Mouse (Mus musculus) embryo, embryonic 11 days (tissue): ENCODE data around the gene Ccnt1.
"Not testable (repeated sequence)": the region's sequence is repeated elsewhere in the genome, so short reads cannot be mapped to it uniquely, and the experiment has no call there.

Experiments used
- DNase-seq: peaks from one replicate; pipeline ENCODE4 v3.0.0-alpha.2; 2015

Gene Ccnt1

DNA sequence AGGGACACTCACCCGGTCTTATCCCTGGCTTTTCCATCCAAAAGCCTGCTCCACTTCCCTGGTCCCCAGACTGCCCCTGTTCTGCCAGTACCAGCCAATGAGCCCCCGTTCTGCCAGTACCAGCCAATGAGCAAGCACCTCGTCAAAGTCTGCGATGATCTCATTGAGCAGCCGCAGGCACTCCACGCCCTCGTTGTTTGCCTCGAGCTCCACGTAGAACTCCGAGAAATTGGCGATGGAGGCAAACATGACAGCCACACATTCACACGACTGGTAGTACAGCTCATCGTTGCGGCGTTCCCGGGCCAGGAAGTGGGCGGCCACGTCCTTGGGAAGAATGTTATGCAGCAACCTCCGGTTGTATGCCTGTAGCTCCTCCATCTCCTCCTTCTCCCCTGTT is 23.5 kb upstream of the Ccnt1 start:
- no peak for DNase-seq

DNA sequence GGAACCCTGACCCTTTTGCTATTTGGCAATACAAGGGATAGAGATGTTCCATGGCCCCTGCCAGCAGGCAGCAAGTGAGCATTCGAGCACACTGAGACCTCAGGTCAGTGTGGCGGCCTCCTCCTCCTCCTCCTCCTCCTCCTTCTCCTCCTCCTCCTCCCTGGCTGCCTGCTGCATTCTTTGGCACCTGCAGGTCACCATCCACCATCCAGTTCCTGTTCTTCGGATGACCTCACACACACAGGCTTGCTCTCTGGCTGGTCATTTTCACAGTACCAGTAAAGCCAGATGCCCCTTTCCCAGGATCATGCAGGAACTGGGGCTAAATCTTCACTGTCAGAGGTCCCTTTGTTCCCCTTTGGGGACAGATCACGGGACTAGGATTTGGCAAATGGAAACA is 20.7 kb upstream of the Ccnt1 start:
- DNase-seq: no peak

DNA sequence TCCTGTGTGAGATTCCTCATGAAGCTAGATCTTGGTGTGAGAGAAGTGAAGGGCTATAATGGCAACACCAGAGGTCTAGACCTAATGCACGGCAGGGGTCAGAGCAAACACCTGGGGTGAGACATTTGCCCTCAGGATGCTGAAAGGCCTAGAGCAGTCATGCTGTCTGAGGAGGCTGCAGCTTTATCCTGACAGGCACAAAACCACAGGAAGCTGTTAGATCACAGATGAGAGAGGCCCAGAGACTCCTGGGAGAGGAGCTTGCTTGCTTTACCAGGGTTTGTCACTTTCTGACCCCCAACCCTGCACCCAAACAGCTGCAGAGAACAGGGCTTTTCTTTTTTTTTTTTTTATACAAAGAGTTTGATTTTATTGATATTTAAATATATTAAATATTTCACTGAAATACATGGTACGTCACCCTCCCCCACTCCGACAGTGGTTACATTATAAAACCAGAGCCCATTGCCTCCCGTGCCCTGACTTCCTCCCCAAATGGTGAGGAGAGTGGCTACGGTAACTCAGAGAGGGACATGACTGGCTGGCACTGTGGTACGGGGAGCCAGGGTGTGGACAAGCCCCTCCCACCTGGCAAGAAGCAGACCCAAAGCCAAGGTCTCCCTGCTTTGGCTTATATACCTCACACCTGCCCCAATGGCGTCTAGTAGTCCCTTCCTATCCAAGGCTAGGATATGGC is 19.1 kb upstream of the Ccnt1 start:
- DNase-seq: no peak

DNA sequence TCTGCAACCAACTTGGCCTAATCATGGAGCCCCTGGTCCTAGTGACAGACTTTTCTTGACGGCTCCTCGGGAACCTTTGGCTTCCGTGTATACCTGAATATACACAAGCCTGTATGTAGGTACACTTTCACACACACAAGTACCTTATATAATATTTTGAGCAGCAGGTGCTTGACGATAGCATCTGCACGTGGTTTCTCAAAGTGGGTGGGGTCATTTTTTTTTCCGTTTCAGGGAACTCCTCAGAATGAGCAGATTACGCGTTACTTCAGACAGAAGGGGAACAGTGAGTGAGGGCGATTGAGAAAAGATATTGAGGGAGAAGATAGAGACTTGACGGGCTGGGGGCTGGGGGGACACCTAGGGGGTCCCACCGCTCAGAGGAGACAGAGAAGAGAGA is 17.0 kb upstream of the Ccnt1 start:
- no peak for DNase-seq

DNA sequence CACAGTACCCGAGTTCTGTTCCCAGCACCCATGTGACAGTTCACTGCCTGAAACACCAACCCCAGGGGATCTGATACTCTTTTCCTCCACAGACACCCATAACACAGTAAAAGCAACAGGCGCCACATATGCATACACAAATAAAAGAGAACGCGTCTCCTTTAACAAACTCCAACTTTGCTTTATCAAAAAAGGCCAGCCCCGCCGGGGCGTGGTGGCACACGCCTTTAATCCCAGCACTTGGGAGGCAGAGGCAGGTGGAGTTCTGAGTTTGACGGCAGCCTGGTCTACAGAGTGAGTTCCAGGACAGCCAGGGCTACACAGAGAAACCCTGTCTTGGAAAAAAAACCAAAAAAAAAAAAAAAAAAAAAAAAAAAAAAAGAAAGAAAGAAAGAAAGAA is 15.4 kb upstream of the Ccnt1 start:
- not testable (repeated sequence) for DNase-seq

DNA sequence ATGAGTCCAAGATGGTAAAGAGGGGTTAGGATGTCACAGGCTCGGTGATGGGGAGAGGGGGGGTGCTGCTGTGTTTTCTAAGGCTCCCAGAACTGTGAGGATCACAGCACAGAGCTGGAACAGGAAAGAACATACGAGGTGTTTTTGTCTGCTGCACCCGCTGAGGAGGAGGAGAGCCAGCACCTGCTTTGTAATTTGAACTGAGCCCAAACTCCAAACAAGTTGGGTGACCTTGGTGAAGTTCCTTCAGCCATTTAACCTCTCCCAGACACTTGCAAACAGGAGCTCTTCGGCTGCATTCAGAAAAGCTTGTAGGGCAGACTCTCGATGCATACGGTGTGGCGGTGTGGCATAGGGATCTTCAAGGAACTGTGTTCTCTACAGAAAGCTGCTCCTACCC is 14.7 kb upstream of the Ccnt1 start:
- no peak for DNase-seq

DNA sequence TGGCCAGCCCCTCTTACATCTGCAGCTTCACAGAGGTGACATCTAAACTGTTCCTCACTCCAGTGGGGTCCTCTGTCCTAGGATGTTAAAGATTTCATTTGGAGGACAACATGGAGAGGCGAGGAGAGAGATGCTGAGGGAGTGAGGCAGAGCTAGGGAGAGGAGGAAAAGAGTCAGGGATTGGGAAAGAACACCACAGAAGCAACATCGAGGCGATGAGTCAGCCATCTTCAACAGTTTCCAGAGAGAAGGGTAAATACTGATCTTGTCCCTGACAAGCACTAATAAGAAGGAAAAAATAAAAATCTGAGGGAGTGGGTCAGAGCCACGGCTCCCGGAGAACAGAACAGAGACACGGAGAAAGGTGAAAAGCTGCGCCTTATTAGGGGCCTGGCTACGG is 12.3 kb upstream of the Ccnt1 start:
- DNase-seq: no peak

DNA sequence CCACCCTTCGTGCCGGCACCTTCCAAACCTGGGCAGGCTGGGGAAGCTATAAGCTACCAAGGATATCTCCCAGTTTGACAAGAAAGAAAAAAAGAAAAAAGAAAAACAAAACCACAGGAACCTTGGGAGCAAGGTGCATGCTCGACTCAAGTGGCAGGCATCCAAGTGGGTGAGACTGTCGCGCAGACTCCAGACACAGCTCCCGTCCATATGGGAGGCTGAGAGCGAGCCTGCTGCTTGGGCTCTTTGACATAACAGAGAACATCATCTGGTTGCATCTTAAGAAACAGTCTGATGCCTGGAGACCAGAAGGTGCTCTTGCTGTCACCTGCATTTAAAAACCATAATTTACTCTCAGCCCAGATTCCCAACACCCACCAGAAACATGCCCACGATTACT is 11.7 kb upstream of the Ccnt1 start:
- DNase-seq: no peak

DNA sequence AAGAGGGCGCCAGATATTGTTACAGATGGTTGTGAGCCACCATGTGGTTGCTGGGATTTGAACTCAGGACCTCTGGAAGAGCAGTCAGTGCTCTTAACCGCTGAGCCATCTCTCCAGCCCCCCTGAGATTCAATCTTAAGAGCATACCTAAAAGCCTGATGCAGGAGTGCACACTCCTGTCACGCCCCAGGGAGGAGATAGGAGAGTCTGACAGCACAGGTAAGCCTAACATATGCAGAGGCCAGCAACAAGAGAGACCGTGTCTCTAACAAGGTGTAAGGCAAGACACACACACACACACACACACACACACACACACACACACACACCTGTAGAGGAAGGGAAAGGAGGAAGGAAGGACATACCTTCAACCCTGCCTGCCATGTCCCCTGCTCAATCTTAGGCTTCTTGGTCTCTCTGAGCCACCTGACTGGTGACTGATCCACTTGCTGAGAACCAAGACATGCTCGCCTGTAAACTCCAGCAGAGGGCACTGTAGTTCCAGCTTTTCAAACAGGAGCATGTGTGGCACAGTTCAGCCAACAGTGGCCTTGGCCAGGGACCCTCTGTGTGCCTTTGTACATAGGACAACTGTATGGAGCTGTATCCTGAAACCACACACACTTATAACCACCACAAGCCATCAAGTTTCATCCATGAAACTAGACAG is 9.2 kb upstream of the Ccnt1 start:
- DNase-seq: peak; percentile 88

DNA sequence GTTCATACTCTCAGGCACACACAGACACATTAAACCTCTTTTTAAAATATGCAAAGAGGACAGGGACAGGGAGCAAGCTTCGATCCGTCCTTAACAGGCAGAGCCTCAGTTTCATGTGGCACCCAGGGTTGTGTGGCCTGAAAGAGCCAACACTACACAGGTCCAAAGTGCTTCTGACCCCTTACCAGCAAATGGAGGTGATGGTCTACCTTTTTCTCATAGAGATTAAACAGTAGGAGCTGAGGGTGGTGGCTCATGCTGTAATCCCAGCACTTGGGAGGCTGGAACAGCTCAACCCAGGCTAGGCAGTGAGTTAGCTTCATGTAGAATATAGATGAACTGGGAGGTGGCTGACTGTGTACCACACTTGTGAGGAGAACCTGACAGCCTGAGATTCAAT is 8.6 kb upstream of the Ccnt1 start:
- DNase-seq: no peak

DNA sequence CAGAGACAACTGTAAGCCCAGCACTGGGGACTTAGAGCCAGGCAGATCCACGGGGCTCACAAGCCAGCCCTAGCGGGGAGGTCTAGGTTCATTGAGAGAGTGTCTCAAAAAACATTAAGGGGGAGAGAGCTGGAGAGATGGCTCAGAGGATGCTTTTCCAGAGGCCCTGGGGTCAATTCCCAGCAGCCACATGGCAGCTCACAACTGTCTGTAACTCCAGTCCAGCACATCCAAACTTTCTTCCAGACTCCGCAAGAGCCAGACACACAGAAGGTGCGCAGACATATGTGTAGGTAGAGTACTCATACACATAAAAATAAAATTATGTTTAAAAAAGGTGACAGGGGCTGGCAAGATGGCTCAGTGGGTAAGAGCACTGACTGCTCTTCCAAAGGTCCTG is 2.6 kb upstream of the Ccnt1 start:
- DNase-seq: no peak

DNA sequence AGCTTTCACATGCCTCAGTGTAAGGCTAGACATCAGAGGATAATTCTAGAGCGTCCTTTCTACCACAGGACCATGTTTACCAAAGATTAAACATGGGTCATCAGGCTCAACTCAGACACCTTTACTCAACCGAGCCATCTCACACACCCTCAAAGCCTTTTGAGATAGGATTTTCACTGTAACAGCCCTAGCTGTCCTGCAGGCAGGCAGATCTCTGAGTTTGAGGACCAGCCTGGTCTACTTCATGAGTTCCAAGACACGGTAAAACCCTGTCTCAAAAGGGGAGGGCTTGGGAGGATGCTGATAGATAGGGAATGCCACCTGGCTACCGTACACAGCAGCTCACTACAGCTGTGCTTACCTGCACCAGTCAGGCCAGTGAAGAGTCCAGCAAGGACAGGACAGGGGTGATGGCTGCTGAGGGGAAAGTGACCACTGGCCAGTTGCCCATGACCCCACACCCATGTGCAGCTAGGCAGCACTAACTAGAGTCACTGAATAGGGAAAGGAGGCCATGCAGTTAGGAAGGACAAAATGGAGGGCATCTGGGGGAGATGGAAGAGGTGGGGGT is 843 bp downstream of the Ccnt1 start:
- no peak for DNase-seq

DNA sequence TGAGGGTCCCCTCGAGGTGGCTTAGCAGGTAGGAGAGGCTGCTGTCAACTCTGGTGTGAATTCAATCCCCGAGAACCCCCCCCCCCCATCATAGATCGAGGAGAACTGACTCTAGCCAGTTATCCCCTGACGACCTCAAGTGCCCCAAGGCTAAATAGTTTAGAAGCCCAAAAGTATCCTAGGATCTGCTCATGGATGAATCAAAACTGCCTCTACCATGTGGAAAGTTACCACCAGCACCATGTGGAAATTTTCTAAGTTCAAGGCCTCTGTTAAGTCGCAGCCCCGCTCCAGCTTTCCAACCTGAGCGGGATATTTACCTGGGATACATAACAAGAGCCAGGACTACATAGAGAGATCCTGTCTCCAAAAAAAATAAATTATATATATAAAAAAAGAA is 1.5 kb downstream of the Ccnt1 start:
- no peak for DNase-seq

DNA sequence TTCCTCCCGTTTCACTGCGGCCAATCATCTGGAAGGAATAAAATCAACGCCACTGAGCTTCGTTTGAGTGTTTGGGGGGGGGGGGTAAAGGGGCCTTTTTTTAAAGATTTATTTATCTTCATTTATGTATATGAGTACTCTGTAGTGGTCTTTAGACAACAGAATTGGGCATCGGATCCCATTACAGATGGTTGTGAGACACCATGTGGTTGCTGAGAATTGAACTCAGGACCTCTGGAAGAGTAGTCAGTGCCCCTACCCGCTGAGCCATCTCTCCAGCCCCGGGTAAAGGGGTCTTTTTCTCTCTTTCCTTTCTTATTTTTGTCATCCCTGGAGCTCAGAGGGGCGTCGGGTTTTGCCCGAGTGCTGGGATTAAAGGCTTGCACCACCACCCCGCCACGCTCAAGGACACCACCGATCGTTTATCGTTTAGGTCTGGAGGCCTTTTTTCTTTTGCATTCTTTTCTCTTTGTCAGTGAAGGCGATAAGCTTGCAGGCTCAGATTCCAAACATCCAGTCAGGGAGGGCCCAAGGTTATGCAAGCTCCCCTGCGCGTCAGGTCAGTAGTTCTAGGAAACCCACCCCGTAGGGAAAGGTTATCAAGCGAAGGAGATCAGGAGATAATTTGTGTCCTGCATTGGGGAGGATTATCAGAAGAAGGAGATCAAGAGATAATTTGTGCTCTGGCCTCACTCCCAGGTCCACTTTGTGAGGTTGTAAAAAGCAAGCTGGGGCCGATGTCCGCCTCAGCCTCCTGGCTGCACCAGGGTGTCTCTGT is 2.3 kb downstream of the Ccnt1 start:
- DNase-seq: peak; percentile 32

DNA sequence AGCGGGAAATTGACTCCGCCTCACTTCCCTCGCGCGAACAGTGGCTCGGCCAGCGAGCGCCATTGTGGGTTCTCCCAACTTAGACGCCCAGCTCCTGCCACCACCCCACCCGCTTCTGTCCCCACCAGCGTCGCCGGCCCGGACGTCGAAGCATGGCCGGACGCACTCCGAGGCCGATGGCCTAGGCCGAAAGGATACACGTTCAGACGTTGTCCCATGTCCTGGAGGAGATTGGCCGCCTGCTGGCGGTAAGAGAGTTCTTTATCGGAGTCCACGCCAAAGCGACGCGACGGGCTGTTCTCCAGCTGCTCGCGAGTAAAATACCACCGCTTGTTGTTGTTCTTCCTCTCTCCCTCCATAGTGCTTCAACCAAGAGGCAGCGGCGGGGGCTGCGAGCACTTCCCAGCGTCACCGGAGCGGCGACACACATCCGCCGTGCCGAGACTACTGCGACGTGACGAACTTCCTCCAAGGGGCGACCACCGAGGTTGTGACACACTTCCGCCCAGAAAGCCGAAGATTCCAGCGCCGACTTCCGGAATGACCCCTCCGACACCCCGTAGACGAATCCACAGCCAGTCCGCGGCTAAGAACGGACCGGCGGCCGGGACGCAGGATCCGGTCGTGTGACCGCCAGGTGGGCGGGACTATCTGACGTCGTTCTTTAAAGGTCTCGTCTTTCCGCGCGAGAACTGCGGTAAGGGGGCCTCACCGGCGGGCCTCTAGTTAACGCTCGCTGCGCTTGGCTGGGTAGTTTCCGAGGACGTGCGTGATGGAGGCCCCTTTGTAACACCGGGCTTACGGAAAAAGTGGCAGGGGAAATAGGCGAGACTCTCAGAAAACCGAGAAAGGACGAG is 3.2 kb downstream of the Ccnt1 start:
- peak; percentile 100 for DNase-seq

DNA sequence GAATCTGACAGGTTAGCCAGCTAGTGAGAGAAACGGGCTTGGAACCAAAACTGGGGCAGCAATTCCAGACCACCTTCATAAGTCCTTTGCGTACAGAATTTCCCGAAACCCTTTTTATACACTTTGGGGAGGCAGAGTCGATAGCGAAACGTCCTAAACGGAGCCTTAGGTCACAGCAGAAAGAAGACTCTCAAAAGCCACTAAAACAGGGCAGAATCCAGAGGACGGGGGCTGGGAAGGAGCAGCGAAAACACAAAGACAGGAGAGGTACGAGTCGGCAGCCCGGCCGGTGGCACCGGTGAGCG is 3.8 kb downstream of the Ccnt1 start:
- DNase-seq: no peak

DNA sequence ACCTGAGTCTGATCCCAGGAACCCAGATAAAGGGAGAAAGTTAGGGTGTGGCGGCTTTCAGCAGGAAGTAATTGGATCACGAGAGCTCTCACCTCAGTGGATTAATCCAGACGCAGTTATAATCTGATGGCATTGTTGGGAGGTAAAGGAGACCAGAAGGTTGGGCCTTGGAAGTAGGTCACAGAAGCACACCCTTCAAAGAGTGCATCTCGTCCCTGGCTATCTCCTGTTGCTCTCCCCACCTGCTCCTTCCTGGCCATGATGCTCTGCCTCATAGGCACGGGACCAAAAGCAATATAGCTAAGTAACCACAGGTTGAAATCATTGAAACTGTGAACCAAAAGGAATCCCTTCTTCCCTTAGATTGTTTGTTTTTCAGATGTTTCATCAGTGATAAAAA is 13.5 kb downstream of the Ccnt1 start:
- DNase-seq: no peak

DNA sequence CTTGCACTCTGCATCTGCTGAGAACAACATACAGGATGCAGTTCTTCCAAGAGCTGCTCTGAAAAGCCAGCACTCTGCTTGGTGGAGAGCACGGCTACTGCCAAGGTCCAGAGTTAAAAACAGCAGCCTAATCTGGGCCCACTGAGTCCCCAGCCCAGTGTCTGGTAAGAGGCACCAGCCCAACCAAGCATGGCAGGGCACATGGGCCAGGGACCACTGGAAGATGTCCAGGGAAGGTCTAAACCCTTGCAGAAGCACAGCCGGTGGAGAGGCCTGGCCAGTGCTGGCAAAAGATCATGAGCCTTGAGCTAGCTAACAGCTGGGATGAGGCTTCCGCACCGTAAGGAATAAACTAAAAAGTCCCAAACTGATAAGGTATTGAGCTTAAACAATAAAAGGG is 14.8 kb downstream of the Ccnt1 start:
- no peak for DNase-seq

DNA sequence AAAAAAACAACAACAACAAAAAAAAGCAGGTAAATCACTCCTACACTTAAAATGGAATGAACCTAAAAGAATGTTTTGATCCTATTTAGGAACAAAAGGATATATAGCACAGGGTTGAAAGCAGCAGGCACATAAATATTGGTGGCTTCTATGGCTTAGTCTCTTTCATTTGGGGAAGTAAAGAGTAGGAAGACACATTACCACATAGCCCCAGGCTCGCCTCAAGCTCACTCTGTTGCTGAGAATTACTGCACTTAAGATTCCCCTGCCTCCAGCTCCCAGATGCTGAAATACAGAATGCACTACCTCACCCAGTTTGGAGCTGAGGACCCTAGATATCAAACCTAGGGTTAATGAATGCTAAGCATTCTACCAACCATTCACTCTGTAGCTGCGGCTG is 18.0 kb downstream of the Ccnt1 start:
- no peak for DNase-seq

DNA sequence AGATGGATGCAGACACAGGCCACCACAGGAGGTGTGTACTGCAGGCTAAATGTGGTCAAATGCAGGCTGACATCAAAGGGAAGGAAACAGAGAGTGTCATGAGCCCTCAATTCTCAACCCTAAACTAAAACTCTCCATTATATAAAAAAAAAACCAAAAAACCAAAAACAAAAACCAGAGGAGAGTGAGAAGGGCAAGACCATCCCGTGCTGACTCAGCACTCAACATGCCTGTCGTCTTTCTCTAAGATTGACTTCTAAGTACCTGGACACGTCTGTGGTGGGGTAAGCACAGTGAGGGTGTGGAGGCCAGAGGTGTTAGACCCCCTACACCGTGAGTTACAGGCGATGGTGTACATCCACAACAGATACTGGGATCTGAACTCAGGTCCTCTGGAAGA is 23.9 kb downstream of the Ccnt1 start:
- no peak for DNase-seq

DNA sequence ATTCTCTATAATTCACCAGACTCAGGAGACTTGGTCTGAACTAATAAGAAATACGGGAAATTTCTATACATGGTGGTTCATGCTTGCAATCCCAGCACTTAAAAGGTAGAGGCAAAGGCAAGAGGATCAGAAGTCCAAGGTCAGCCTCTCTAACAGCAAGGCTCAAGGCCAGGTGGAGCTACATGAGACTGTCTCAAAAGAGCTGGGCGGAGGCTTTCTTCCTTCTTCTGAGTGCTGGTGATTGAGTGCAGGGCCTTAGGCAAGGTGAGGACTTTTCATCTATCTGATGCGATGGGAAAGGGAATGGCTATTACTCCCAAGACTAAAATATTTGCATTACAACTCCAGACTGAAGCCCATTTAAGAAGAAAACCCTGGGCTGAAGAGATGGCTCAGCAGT is 25.6 kb downstream of the Ccnt1 start:
- DNase-seq: no peak

DNA sequence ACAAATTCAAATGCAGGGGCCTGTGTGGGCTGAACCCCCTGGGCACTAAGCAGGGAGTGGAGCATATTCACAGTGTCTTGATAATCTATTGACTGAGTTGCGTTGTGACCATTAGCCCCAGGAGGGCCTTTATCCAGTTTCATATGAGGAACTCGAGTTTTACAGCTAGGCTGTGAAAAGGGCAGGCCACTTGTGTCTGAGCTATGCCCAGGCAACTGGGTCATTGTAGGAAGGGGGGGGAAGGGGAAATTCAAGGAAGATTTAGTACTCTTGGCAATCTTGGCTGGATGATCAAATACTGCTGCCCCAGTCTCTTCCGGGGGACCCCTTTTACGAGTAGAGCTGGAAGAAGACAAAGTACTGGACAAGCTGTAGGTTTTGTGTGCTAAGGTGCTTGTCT is 27.4 kb downstream of the Ccnt1 start:
- DNase-seq: no peak

DNA sequence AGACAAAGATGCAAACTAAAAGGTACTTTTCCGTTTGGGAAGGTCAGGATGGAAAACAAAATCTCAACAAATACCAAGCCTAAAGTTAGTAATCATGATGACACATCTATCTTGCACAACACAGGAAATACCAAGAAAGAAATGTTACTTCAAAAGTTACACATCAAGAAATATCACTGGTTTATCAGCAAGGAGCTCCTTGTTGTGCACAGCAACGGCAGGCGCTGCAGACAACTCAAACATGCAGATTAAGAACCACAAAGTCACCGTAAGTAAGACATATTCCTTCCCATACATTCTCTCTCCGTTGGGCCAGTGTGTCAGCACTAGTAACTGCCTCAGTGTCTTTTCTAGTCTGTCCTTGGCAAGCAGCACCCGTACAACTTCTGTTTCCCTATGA is 29.7 kb downstream of the Ccnt1 start:
- no peak for DNase-seq
